Mouse (Mus musculus): ENCODE results near the gene Siglece. TPM values are rescaled to one million over a fixed set of nuclear protein-coding genes. Genes with fewer than 3 reads are reported as not detected.
A peak's percentile ranks its signal among the peaks of the same experiment; 100 is the strongest.
"Not testable (repeated sequence)": the region's sequence is repeated elsewhere in the genome, so short reads cannot be mapped to it uniquely, and the experiment has no call there.

Siglece gene
- 0.64 and 0.82 TPM in 2 replicates for total RNA-seq (2017)

DNA sequence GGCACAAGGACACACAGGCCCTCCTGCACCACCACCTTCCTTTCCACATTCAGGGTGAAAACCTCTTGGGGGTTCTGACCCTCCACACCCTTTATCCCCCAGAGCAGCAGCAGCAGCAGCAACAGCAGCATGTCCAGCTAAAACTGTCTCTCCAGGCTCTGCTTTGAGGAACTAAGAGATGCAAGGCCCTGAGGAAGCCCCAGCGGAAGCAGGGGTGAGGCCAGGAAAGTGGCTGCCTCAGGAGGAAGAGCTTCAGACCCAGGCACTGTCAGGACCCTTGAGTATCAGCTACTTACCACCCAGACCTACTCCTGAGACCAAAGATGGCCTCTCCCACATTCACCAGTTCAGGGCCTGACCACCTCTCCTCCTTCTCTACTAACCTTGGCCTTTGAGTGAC lies at the start of gene Siglece:
TSS of gene Siglece (minus strand) at position 160 of the 400 bp plus-strand sequence.
- ATAC-seq (replicated peaks; ENCODE audit: low read depth, poor library complexity, severe bottlenecking): peak; percentile 39

DNA sequence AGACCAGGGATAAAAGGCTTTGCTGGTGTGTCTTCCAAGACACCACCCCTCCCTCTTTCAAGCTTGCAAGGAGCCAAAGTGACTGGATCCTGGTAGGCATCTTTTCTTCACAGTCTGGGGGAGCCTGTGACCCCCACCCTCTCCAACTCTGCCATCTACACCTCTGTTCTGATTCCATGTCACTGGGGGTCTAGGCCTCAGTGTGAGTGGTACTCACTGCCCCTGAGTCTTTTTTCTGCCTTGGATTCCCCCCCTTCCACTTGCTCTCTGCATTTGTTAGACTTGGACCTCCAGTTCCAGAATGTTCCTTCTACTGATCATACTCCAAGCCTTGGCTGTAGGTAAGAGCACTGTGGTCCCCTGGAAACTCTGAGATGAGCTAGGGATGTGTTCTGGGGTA lies 30.2 kb upstream of the Siglece start, which contains the start of gene Klk14:
TSS of gene Klk14 (plus strand) at position 301 of the 400 bp plus-strand sequence.
- ATAC-seq (replicated peaks; ENCODE audit: low read depth, poor library complexity, severe bottlenecking): no peak

DNA sequence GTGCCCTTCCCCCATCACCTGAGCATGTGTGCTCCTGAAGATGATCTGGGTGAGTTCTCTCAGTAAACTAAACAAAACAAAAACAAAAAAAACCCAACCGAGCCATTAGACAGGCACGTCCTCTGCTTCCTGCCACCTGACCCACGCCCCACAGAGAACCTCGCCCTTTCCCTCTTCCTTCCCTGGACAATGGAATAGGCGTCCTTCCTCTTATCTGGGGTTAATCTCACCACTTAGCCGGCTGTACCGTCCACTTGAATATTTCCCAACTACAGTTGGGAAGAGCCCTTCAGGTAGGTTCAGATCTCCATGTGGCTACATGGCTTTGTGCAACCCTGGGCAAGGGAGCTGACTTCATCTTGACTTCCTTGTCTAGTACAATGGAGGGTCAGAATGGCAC lies 25.1 kb upstream of the Siglece start:
- ATAC-seq (replicated peaks; ENCODE audit: low read depth, poor library complexity, severe bottlenecking): no peak

DNA sequence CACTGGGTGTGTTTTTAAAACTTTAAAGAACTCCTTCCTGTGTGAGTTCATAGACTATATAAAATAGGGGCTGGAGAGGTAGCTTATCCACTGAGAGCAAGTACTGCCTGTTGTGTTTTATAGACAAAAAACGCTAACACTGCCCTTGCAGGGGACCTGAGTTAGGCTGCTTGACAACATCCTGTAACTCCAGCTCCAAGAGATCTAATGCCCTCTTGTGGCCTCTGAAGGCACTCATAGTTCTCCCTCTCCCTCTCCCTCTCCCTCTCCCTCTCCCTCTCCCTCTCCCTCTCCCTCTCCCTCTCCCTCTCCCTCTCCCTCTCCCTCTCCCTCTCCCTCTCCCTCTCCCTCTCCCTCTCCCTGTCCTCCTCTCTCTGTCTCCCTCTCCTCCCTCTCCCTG lies 22.6 kb upstream of the Siglece start:
- not testable (repeated sequence) for ATAC-seq (replicated peaks; ENCODE audit: low read depth, poor library complexity, severe bottlenecking)

DNA sequence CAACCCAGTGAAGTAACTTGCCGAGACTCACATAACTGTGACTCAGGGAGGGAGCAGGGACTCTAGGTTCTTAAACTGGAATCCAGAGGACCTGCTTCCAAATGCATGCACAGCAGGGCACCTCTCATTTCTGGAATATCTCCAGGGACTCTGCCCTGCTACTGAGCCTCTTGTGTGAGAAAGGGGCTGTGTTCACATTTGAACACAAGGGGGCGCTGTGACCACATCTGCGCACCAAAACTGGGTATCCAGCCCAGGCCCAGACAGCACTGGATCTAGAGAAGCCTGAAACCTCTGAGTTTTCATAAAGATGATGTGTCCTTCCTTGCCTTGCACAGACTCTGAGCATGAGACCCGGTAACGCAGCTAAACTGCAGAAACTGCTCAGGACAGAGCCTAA lies 21.0 kb upstream of the Siglece start:
- ATAC-seq (replicated peaks; ENCODE audit: low read depth, poor library complexity, severe bottlenecking): peak; percentile 81

DNA sequence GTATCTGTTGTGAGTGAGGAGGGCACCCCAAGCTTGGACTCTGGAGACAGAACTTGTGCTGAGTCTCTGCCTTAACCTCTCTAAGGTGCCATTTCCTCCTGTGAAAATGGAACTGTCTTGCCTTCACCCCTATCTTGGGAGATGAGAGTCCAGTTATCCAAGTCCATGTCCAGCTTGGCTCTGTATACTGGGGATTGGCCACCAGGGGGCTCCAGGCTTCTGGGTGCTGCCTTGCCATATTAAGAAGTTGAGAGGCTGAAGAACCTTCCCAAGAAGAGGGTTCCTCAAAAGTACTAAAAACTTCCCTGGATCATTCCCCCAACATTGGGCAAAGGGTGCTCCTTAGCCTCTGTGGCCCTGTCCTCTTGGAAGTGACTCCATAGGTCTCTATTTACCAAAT lies 18.6 kb upstream of the Siglece start:
- peak; percentile 57 for ATAC-seq (replicated peaks; ENCODE audit: low read depth, poor library complexity, severe bottlenecking)

DNA sequence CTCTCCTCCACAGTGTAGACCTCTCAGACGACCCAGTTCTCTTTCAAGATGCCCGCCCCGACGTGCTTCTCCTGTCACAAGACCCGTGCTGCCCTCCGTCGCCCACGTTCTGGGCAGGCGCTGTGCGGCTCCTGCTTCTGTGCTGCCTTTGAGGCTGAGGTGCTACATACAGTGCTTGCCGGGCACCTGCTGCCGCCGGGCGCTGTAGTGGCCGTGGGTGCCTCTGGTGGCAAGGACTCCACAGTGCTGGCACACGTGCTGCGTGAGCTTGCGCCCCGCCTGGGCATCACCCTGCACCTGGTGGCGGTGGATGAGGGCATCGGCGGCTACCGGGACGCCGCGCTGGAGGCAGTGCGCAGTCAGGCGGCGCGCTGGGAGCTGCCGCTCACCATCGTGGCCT lies 15.1 kb upstream of the Siglece start:
- ATAC-seq (replicated peaks; ENCODE audit: low read depth, poor library complexity, severe bottlenecking): no peak

DNA sequence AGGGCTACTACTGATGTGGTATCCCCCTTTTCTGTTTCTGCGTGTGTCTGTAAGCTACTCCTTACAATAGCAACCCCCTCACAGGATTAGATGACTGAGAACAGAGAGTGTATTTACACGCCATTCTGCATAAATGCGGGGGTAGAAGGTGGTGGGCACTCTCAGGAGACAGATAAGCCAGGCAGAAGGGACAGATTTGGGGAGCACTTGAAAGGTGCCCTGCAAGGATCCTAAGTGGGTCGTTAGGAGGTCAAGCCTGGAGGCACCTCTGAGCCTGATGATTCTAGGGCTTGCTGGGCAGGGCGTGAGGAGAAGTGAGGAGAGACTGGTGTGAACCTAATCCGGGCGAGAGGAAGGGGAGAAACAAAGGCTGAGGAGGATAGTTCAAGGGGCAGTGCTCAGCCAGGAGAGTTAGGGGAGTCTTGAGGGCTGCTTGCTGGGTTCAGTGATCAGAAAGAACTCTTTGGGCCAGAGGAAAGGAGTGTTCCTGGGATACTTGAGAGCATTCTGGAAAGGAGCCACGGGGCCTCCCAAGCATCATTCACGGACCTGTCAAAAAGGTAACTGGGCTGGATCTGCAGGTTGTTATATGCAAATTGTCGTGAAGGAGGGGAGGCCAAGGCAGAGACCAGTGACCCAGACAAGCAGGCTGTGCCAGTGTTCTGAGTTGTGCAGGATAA lies 12.8 kb upstream of the Siglece start:
- ATAC-seq (replicated peaks; ENCODE audit: low read depth, poor library complexity, severe bottlenecking): no peak

DNA sequence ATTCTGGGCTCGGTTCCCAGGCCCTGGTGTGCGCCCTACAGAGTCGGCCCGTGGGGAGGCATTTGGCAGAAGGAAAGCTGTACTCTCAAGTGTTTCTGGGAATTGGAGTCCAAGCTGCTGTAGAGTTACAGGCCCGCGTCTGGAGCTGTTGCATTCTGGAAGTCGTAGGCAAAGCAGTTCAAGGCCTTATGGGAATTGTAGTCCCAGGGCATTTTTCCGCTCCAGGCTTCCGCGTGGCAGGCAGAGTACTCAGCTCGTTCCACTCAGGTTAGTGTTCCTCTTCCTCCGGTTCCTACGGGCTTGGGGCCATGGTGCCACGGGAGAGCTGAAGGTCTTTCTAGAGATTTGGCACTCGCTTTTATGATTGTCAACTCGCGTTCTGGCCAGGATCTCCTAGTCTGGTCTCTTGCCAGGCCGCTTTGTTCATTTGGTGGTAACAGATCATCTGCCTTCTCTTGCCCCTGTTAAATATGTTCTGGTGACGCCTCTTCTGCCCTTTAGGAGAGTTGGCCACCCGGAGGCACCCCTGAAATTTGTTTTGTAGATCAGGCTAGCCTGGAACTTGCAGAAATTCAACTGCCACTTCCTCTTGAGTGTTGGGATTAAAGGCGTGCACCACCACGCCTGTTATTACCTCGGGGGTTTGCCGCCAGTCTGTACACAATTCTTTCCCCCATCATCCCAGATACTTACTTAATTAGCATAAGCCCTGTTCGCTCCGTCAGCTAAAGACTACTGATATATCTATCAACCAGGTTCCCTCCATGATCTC lies 12.0 kb upstream of the Siglece start, which contains the start of gene Ctu1:
TSS of gene Ctu1 (plus strand) at position 208 of the 772 bp plus-strand sequence.
- peak; percentile 94 for ATAC-seq (replicated peaks; ENCODE audit: low read depth, poor library complexity, severe bottlenecking)

DNA sequence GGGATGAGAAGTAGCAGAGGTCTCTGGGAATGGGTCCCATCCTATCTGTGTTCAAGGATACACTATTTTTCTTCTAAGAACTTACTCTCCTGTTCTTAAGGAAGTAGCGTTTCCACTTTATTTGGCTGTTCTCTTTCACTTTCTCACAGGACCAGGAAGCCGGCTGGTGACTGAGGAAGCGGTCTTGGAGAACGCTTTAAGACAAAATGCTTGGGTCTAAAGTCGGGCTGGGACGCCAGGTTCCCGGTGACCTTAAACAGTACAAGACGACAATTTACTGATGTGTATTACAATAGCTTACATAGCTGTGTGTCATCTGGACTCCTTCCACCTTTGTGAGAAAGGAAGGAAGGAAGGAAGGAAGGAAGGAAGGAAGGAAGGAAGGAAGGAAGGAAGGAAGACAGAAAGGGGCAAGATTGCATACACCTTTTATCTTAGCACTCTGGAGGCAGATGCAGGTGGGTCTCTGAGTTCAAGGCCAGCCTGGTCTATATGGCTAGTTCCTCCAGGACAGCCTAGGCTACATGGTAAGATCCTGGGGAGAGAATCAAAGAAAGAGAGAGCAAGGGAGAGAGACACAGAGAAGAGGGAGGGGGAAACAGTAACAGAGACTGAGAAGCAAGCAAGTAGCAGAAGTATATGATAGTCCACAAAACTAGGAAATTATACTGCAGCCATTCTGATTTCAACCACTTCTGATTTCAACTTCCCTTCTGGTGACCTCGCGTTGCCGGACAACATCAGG lies 11.3 kb upstream of the Siglece start:
- ATAC-seq (replicated peaks; ENCODE audit: low read depth, poor library complexity, severe bottlenecking): no peak

DNA sequence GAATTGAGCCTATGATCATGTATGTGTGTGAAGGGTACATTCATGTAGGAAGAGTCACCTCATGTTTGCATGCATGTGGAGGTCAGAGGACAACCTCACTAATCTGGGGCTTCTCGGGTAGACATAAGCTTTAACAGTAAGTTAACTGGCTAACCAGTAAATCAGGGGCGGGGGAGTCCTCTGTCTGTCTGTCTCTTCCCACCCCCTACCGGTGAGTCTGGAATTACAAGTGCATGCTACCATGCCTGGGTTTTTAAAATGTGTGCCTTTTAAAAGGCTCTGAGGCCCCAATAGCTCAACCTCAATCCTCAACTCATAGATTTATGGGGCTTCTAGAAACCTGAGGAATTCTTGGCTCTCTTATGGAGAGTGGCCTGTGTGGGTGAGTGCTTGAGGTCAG lies 8.6 kb upstream of the Siglece start:
- peak; percentile 27; the same call in 1 of the 2 replicates for ATAC-seq (replicated peaks; ENCODE audit: low read depth, poor library complexity, severe bottlenecking)

DNA sequence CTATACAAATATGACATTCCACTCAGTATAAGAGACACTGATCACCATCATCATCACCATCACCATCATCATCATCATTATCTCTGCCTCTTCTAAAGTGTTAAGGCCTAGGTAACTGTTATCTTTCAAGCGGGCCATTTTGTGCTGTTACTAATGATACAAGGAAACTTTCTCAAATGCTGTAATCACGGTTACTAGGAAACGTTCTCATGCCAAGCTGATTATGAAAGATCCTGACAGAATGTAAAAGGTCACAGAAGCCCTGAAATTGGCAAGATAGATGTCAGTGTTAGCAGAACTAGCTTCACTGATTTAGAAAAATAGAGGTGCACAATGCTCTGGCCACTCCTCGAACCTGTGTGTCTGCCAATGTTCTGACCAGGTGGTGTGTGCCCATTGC lies 7.3 kb upstream of the Siglece start:
- ATAC-seq (replicated peaks; ENCODE audit: low read depth, poor library complexity, severe bottlenecking): not testable (repeated sequence)

DNA sequence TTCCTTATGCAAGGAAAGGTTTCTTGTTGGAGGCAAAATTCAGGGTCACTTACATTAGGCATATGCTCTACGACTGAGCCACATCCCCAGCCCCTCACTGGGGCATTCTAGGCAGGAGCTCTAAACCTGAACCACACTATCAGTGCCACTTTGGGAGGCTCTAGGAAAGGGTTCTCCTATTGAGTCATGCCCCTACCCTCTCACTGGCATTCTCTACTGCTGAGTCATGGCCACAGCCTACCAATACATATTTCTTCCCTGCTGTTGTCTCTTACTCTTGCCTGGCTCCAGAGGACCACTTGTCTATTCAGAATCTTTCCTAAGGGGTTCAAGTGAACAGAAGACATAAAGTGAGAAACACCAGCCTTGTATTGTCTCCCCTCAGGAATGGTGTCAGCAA lies 2.8 kb upstream of the Siglece start:
- peak; percentile 43; the same call in 1 of the 2 replicates for ATAC-seq (replicated peaks; ENCODE audit: low read depth, poor library complexity, severe bottlenecking)

DNA sequence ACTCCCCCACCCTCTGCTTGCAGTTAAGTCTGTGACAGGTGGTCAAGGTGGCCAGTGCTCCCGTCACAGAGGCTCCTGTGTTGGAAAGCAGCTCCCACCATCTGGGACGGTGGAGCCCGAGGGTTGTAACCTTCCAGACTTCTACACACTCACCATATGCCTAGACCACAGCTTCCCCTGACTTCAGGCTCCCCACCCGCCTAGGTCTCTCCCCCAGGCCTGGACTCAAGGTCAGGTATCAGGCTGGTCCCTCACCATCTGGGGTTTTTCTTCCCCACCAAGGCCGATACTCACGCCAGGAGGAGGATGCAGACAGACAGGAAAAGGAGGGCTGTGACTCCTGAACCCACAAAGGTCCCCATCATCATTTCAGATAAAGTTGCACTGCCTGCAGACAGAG lies 3.7 kb downstream of the Siglece start:
- peak; percentile 53 for ATAC-seq (replicated peaks; ENCODE audit: low read depth, poor library complexity, severe bottlenecking)

DNA sequence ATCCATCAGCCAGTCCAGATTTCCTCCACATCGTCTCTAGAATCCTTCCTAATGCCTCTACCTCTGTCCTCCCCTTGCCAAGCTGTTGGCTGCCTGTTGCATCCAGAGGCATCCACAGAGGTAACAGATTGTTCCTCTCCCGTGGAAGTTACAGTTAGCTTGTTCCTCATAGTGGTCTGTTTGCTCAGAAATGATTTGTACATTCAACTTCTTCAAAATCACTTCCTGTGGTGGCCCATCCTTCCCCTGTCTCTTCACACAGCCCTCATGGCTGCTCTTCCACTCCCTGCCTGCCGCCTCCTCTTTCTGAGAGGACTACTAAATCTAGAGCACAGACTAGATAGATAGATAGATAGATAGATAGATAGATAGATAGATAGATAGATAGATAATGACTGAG lies 5.4 kb downstream of the Siglece start:
- peak; percentile 82 for ATAC-seq (replicated peaks; ENCODE audit: low read depth, poor library complexity, severe bottlenecking)

DNA sequence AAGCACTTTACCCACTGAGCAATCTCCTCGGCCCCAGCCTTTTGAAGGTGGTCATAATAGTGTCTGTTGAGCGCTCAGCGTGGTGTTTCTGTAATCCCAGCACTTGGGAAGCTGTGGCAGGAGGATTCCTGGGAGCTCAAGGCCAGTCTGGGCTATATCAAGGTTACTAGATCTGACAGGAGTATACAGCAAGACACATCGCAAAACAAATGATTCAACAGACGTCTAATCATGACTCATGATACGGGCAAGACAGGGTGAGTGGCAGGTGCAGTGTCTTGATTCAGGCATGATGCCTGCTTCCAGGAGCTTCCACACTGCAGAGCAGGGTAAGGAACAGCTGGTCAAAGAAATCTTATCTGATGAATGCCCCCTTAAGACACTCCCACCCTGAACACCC lies 7.3 kb downstream of the Siglece start:
- ATAC-seq (replicated peaks; ENCODE audit: low read depth, poor library complexity, severe bottlenecking): no peak

DNA sequence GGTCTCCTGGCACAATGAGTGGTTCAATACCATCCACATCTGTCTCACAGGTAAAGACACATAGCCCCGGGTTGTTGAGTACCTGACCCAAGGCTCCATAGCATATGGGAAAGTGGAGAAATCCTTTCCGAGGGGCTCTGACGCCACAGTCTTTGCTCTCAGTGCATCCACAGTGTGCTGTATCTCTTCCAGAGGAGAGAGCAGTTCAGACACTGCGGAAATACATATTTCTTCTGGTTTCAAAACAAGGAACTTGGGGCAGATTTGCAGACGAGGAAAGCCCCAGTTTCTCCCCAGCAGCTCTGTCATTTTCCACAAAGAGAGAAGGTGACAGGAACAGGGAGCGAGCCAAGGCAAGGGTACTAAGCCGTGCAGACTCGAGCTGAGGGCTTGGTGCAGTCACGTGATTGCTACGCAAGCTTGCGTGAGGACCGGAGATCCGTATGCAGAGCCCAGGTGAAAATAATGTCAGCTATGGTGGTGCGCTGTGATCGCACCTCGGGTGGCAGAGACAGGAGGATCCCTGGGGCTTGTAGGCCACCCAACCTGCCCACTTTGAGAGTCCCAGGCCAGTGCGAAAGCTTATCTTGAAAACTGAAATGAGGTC lies 16.8 kb downstream of the Siglece start:
- ATAC-seq (replicated peaks; ENCODE audit: low read depth, poor library complexity, severe bottlenecking): peak; percentile 25; the same call in 1 of the 2 replicates

DNA sequence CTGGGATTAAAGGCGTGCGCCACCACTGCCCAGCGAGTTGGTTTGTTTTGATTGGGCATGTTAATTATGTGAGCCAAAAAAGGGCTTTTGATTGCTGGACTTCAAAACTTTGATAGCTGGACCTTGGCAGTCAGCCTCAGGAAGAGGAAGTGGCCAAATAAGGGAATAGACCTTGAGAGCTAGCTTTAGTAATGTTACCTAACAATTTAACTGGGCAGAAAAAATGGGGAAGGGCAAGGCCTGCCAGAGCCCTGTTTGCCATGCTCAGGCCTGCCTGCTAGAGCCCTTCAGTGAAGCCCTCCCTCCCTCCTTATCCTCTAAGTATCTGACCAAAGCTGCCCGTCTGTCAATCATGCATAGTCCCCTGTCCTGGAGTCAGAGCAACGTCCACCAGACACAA lies 17.4 kb downstream of the Siglece start:
- peak; percentile 72 for ATAC-seq (replicated peaks; ENCODE audit: low read depth, poor library complexity, severe bottlenecking)

DNA sequence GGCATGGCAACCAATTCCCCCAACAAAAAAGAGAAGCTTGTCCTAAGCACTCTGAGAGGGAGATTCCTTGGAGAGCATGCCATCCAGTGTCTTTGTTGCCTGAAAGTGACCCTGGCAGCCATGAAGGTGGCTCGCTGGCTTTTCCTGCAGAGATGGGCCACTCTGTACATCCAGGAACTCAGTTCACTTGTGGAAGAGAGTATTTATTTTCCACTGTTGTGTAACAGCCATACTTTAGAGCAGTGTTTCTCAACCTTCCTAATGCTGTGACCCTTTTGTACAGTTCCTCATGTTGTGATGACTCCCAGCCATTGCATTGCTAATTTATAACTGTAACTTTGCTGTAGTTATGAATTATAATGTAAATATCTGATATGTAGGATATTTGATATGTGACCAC lies 22.8 kb downstream of the Siglece start:
- ATAC-seq (replicated peaks; ENCODE audit: low read depth, poor library complexity, severe bottlenecking): no peak; the same call in 1 of the 2 replicates

DNA sequence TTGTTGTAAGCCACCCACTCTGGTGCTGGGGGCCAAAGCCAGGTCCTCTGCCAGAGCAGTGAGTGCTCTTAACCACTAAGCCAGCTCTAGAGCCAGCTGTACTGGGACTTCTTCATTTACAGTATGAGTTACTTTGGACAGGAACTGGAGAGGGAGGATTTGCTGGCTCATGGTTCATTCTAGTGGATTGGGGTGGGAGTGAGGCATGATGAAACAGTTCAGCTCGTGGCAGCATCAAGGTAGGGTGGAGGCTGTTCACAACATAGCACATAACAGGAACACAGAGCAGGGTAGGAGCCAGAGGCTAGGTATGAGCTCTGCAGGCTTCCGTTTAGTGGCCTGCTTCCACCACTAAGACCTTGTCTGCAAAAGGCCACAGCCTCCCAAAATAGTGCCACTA lies 23.8 kb downstream of the Siglece start:
- ATAC-seq (replicated peaks; ENCODE audit: low read depth, poor library complexity, severe bottlenecking): peak; percentile 84
